Mouse (Mus musculus) gastrocnemius, postnatal 36 days (tissue): Measurements from ENCODE around the gene Ankmy2. TPM values are rescaled to one million over a fixed set of nuclear protein-coding genes. Genes with fewer than 3 reads are reported as not detected.

ENCODE experiments used
- DNase-seq, 2 experiments: peaks; one replicate each; pipeline ENCODE4 v3.0.0; 2022
- intact Hi-C: fragments of 180-260 bp; cut with DNase I; formaldehyde crosslinking; loops from one replicate; pipeline ENCODE4 v1.15.1; 2025
- long read RNA-seq, 2 experiments: library from polyadenylated mRNA; stranded (forward); transcript quantifications; one replicate each; pipeline ENCODE4 v2.0.0; 2021
- total RNA-seq, 2 experiments: library from RNA; stranded (reverse); gene quantifications; 2 replicates each; pipeline ENCODE4 v1.2.3; 2021

Ankmy2 gene
- total RNA-seq, result 1 to 10 TPM; 5.6 to 6.6 TPM
- long read RNA-seq, experiment 1, transcript Ankmy2-201 (10 exons, 2,456 nt), result major isoform, 6 of 8 reads
- long read RNA-seq, experiment 1, partial matches to known transcripts, result 0 of 8 reads
- long read RNA-seq, experiment 1, other reads (novel, unspliced or antisense), result 2 of 8 reads
- long read RNA-seq, experiment 2, partial matches to known transcripts, result 0 of 7 reads
- long read RNA-seq, experiment 2, other reads (novel, unspliced or antisense), result 3 of 7 reads

DNA sequence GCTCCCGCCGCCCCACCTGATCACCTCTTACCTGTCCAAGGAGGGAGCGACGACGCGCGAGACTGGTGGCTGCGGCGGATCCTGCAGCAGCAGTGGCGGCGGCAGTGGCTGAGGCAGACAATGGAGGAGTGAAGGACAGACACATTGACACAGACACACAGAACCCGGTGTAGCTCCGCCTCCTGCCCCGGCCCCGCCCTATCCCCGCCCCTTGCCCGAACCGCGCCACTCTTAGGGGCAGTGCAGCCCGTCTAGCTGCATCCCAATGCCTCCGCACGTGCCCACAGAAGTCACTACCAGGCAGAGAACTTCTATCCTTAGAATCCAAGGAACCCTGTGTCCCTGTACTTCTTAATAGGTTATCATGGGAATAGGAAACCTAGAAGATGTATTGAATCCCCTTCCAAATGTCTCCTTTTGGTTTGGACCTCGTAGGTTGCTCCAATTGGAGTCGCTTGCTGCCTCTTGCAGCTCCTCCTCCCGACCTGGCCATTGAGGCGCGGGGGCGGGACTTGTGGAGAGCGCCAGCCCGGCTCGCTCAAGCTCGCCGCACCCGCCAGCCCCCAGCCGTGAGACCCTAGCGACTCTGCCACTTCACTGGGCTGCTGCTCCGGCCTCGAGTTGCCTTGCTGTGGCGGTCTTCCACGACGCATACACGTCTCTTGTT, at the start of gene Ankmy2:
TSS of gene Ankmy2 (plus strand) at position 478 of the 667 bp plus-strand sequence.
- peak; percentile 79 to 87 for DNase-seq

DNA sequence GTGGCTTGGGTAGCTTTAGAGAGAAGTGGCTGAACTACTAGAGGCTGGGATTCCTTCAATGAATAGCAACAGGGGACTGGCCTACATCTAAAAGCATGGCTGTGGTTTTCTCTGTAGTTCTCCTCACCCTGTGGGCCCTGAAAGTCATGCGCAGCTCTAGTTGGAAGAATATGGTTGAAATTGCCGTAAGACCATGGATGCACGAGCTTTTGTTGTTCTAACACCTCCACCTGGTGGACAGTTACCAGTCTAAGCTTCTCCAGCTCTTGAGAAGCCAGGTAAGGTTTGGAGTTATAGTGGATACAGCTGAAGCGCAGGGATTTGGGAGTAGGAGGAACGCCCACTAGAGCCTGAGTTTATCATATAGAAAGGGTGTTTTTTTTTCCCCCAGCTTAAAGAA, 48.5 kb upstream of the Ankmy2 start:
- DNase-seq, result no peak
- intact Hi-C loops, result no loop called here

More for the DNA sequence above, at the start of gene Ankmy2:
- intact Hi-C loops, result no loop called here

- DNase-seq, result no peak
- intact Hi-C loops, result no loop called here
These were observed 46.5 kb upstream of the Ankmy2 start for GRCm38 (mm10) chr12:36110457-36110856.

DNA sequence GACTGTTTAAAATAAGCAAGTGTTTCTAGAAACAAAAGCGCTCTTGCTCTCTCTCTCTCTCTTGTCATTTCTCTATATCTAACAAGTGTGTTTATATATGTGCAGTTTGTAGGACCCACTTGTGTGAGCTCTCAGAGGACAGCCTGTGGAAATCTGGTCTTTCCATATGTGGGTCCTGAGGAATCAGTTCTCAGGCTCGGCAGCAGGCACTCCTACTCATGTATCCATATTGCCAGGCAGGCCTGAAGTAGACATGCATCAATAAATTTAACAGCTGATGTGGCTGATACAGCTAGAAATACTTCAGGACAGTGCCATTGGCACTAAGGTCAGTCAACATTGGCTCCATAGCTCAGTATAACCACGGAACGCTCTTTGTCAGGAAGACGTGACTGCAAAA, 45.8 kb upstream of the Ankmy2 start:
- no peak for DNase-seq
- intact Hi-C loops, result no loop called here

GRCm38 (mm10) chr12:36112081-36112480, 44.8 kb upstream of the Ankmy2 start:
- intact Hi-C loops, result no loop called here
- no peak for DNase-seq

DNA sequence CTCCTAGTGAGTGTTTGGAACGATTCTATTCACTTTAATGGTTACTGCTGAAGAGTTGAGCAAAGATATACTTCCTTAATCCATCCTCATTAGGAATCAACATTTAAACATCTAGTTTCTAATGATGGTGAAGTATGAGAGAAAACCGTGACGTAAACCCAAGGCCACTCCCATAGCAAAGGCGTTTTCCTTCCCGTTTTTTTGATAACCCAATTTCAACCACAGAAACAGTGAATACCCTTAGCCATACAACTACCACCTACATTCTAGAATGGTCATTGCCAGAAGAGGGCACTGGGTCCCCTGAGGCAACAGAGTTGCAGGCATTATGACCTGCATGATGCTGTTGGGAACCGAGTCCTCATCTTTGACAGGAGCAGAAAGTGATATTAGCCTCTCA, 39.8 kb upstream of the Ankmy2 start:
- no peak for DNase-seq
- intact Hi-C loops, result no loop called here

- intact Hi-C loops, result no loop called here
- DNase-seq, result no peak
These were observed 37.7 kb upstream of the Ankmy2 start for GRCm38 (mm10) chr12:36119244-36119643.

DNA sequence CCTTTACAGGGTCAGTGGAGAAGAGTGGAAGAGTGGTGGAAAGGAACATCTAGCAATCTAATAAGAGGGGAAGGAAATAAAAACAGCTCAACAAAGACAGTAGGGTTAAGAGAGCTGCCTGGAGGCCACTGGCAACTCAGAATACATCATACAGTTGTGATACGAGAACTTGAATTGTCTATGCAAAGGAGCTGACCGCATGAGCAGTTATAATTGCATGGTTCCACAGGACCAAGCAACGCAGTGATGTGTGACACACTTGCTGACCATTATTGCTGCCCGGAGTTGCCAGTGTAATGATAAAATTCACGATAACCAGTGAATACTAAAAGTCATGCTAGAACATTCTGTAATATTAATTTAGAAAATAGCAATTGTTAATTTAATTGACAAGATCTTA, 30.9 kb upstream of the Ankmy2 start:
- intact Hi-C loops, result no loop called here
- no peak for DNase-seq

DNA sequence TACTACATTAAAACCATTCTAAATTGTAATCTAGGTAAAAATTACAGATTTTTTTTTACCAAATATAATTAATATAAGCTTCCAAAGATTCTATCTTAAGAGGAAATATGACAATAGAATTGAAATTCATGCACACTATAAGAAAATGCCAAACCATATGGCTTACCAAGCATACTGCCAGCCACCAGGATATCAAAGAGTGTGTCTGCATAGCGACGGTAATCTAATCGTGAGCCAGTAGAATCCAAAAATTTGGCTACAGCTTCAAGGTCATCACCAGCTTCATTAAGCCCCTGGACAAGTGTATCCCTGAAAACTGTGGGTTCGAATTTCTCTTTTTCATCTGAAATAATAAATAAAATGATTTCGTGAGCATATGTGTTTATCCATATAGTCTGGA, 27.1 kb upstream of the Ankmy2 start:
- DNase-seq, result no peak
- intact Hi-C loops, result no loop called here

GRCm38 (mm10) chr12:36132254-36132653, 24.7 kb upstream of the Ankmy2 start:
- intact Hi-C loops, result no loop called here
- DNase-seq, result no peak

GRCm38 (mm10) chr12:36132668-36133067, 24.2 kb upstream of the Ankmy2 start:
- intact Hi-C loops, result no loop called here
- DNase-seq, result no peak

- intact Hi-C loops, result no loop called here
- DNase-seq, result no peak
These were observed 23.4 kb upstream of the Ankmy2 start for GRCm38 (mm10) chr12:36133547-36133946.

DNA sequence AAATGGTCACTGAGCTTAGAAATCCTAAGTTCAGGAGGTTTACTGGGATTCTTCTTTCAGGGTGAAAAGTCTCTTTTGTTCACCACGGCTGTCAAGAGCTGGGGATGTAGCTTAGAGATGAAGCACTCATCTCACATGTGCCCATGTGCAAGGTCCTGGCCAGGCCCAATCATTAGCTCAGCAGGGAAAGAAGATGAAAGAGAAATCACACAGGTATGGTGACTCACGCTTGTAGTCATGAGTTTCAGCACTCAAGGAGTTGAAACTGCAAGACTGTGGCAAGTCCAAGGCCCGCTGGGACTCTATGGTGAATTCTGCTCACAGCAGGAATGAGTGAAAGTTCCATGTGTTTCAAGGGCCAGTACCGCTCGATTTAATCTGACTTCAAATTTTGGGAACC, 22.8 kb upstream of the Ankmy2 start:
- intact Hi-C loops, result no loop called here
- no peak for DNase-seq

GRCm38 (mm10) chr12:36135409-36135808, 21.5 kb upstream of the Ankmy2 start:
- intact Hi-C loops, result no loop called here
- DNase-seq, result no peak

DNA sequence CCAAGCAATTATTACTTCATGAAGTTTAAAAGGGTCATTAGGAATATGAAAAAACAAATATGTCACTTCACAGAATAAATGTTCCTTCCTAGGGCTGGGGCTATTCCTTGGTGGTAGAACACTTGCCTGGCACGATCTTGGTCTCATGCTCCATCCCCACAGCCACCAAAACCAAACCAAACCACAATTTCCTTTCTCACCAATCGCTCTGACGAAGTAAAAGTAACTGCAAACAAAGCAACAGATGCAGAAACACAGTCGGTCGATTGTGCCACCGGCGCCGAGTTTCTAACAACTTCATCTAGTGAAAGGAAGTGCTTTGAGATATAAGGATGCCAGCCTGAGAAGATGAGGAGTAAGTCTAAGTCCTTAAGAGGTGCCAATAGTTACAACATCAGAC, 20.6 kb upstream of the Ankmy2 start:
- intact Hi-C loops, result no loop called here
- DNase-seq, result no peak

- peak in 1 of 2 experiments; percentile 6 for DNase-seq
- intact Hi-C loops, result no loop called here
These were observed 19.7 kb upstream of the Ankmy2 start for GRCm38 (mm10) chr12:36137192-36137591.

DNA sequence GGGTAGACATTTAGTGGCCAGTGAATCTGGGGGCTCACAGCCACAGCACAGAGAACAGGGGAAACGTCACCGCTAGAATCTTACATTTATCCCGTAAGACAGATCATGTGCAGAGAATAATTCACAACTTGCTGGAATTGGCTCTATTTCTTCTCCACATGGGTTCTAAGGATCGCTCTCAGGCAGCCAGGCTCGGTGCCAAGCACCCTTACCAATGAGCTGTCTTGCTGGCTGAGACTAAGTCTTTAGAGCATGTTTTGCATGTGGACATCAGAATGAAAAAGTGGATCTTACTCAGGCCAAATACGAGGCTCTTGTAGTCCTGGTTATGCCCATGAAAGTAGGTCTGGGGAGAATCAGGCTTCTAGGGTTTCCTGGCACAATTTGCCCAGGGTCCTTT, 16.5 kb upstream of the Ankmy2 start:
- intact Hi-C loops, result no loop called here
- no peak for DNase-seq

GRCm38 (mm10) chr12:36146230-36147011, 10.5 kb upstream of the Ankmy2 start:
- intact Hi-C loops, result no loop called here
- no peak for DNase-seq

- intact Hi-C loops, result no loop called here
- DNase-seq, result no peak
These were observed 6.6 kb upstream of the Ankmy2 start for GRCm38 (mm10) chr12:36150265-36150664.

- no peak for DNase-seq
- intact Hi-C loops, result no loop called here
These were observed 6.2 kb upstream of the Ankmy2 start for GRCm38 (mm10) chr12:36150737-36151136.

DNA sequence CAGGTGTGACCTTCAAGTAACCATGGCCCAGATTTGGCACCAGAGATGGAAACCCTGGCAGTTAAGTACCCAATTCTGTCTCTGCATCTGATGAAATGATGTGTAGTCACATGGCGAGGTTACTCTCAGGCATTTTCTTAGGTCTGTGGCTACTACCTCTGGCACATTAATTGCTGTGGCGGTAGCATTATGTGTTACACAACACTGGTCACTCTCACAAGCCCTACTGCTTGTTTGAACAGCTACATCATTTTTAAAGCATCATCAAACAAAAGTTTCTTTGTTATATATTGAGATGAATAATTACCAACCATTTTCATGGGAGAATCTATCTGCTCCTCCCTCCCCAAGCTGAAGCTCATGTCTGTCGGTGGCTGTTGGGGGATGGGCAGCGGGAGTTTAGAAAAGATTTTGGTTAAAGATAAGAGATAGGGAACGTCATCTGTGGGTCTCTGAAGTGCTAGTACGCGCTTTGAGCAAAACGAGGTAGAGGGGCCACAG, 1.7 kb upstream of the Ankmy2 start:
- intact Hi-C loops, result no loop called here
- no peak for DNase-seq
